Mouse (Mus musculus) stomach, postnatal 0 days (tissue): ENCODE measurements around the gene Sprr4. TPM values are rescaled to one million over a fixed set of nuclear protein-coding genes. Genes with fewer than 3 reads are reported as not detected.
"Not testable (repeated sequence)": the region's sequence is repeated elsewhere in the genome, so short reads cannot be mapped to it uniquely, and the experiment has no call there.

Source experiments
- ATAC-seq: fragments of 200-750 bp; cut with Nextera tagmentation; 2 replicates; pipeline ENCODE4 v1.8.0; 2017; ENCODE audit not compliant: low FRiP score, low TSS enrichment
- DNase-seq: peaks from one replicate; pipeline ENCODE4 v3.0.0-alpha.2; 2016; ENCODE audit warnings: low spot score
- H3K27ac ChIP-seq: fragments of 300-500 bp; sonication (generic); replicated peaks from 2 replicates; pipeline ENCODE4 v1.5.1; 2014; ENCODE audit warnings: mild to moderate bottlenecking, control low read depth
- H3K27me3 ChIP-seq: fragments of 300-500 bp; sonication (generic); 2 replicates; pipeline ENCODE4 v1.6.1; 2014; ENCODE audit warnings: low read length; ENCODE audit not compliant: control insufficient read depth, insufficient read depth
- H3K36me3 ChIP-seq: fragments of 300-500 bp; sonication (generic); 2 replicates; pipeline ENCODE4 v1.6.1; 2014; ENCODE audit warnings: low read length, mixed read lengths; ENCODE audit not compliant: control insufficient read depth, insufficient read depth
- H3K4me1 ChIP-seq: fragments of 300-500 bp; sonication (generic); replicated peaks from 2 replicates; pipeline ENCODE4 v1.6.1; 2014; ENCODE audit warnings: antibody characterized with exemption; ENCODE audit not compliant: control insufficient read depth, insufficient read depth
- H3K4me2 ChIP-seq: fragments of 300-500 bp; sonication (generic); replicated peaks from 2 replicates; pipeline ENCODE4 v1.6.1; 2014; ENCODE audit warnings: low read depth, mild to moderate bottlenecking, control low read depth, moderate library complexity
- H3K4me3 ChIP-seq: fragments of 300-500 bp; sonication (generic); 2 replicates; pipeline ENCODE4 v1.5.1; 2014; ENCODE audit warnings: low read depth, low read length, control low read depth
- H3K9ac ChIP-seq: fragments of 300-500 bp; sonication (generic); 2 replicates; pipeline ENCODE4 v1.6.1; 2014; ENCODE audit warnings: mild to moderate bottlenecking, low read length, control low read depth, mixed read lengths
- H3K9me3 ChIP-seq: fragments of 300-500 bp; sonication (generic); 2 replicates; pipeline ENCODE4 v1.6.1; 2016; ENCODE audit warnings: low read length; ENCODE audit not compliant: control insufficient read depth
- CTCF ChIP-seq: IDR thresholded peaks from 2 replicates; pipeline ENCODE4 v1.5.1; 2016; ENCODE audit warnings: antibody characterized with exemption, low read depth, mild to moderate bottlenecking, moderate library complexity
- EP300 ChIP-seq: optimal IDR thresholded peaks from 2 replicates; pipeline ENCODE3; 2016; ENCODE audit warnings: antibody characterized with exemption
- WGBS: fragments of 180-500 bp; shearing (Covaris S2); extraction: QIAGEN DNeasy Blood & Tissue Kit; methylation state at CpG from one replicate; pipeline ENCODE4 v1.1.7; 2014; 5-methylcytosine and 5-hydroxymethylcytosine counted together
- polyA plus RNA-seq: library from polyadenylated mRNA; unstranded; fragments of >200 nt; fragmentation: Nextera tagmentation; extraction: Ambion mirVana; gene quantifications from 2 replicates; pipeline ENCODE4 v1.2.1, GENCODE M21; 2015

The Sprr4 gene
- polyA plus RNA-seq, 1 experiment from 2014 or later: 1.5 TPM

DNA sequence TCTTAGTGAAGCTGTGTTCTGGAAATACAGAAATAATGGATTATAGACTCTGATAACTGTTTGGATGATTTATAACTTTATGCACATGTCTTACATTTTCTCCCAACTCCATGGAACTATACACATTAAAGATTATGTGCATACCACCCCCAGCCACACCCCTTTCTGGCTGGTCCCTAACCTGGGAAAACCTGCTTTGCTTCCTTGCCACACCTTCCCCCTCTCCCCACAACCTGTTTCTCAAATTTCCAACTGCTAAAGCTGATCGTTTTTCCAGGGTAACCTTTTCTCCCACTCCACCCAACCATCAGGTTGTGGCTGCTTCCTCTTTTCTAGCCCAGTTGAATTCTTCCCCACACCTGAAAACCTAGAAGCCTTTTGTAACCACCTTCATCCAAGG is 14.0 kb downstream of the Sprr4 start:
- peak; percentile 23 for DNase-seq
- Histone ChIP-seq H3K4me3 (no peak overlapping the region), H3K27ac (peak overlapping the region; percentile 24), H3K4me2 (no peak overlapping the region), H3K27me3 (no peaks in the 10 kb centered on the region), H3K4me1 (no peaks in the 10 kb centered on the region), H3K9ac (no peak overlapping the region), H3K9me3 (no peaks in the 10 kb centered on the region), H3K36me3 (no peaks in the 10 kb centered on the region)
- peak; percentile 65 for ATAC-seq
- TF ChIP-seq CTCF (no peak), EP300 (no peak)
- WGBS: 25% methylated on average over 1 of the region's 1 CpGs

DNA sequence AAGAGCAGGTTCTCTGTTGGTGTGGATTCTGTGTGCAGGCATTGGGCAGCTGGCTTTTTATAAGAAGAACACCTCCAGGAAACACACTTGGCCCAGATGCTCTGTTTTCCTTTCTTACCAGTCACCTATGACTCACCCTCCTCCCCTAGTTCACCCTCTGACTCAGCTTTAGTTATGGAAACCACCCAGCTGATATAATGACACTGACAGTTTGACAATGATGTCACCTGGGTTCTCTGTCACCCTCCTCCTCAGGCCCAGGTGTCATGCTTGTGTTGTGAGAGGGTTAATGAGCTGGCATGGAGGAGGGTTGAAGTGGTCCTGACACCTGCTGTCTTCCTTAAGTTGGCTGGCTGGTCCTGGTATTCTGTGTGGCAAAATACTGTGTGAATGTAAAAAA is 14.4 kb downstream of the Sprr4 start, which contains the start of gene Sprr1a:
Gene Sprr1a (minus strand): TSS at position 33 of the 400 bp plus-strand sequence.
- peak within 1 kb of the TSS; percentile 20; the same call in 1 of the 2 replicates for H3K4me2 ChIP-seq
- H3K9ac ChIP-seq: no peak within 1 kb of the TSS
- ATAC-seq: peak; percentile 93
- H3K9me3 ChIP-seq: no peaks in the 10 kb centered on the region
- TF ChIP-seq EP300 (no peak), CTCF (no peak)
- DNase-seq: peak; percentile 34
- H3K4me3 ChIP-seq: no peak within 1 kb of the TSS; the same call in 1 of the 2 replicates
- H3K27ac ChIP-seq: peak within 1 kb of the TSS; percentile 24
- H3K36me3 ChIP-seq: no peaks in the 10 kb centered on the region
- no peaks in the 10 kb centered on the region for H3K4me1 ChIP-seq
- no peaks in the 10 kb centered on the region for H3K27me3 ChIP-seq

DNA sequence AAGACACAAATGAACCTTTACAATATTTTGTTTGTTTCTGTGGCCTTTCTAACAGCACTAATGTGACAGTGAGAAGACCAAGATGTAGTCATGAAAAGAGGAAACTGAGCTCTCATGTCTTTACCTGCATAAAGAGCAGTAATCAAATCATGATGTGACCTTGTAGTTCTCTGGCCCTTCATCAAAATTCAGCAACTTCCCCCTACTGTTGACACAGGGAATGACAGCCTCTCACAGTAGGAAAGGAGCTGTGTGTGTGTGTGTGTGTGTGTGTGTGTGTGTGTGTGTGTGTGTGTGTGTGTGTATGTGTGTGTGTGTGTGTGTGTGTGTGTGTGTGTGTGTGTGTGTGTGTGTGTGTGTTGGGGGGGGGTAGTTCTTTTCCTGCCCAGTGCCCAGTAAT is 19.0 kb downstream of the Sprr4 start:
- ATAC-seq, H3K4me1 ChIP-seq, H3K4me3 ChIP-seq, H3K36me3 ChIP-seq, H3K9ac ChIP-seq, H3K27ac ChIP-seq, DNase-seq, H3K27me3 ChIP-seq, H3K4me2 ChIP-seq, H3K9me3 ChIP-seq: not testable (repeated sequence)
- peak; percentile 61 for TF ChIP-seq CTCF

DNA sequence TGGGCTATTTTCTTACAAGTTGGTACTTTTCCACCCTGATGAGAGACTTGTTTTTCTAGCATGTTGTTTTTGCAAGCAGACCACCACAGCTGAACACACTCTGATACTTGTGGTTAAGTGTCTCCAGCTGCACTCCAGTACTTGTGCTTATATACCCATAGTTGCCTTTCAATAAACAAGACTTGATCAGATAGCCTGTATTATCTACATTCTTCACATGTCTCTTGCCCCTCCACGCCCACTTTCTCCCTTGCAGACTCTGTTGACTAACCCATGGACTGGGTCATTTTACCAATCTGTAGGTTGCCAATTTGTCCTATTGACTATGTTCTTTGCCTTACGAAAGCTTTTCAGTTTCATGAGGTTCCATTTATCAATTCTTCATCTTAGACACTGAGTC is 30.2 kb downstream of the Sprr4 start:
- no peak for ATAC-seq
- Histone ChIP-seq H3K4me2 (no peak overlapping the region), H3K27ac (no peak overlapping the region), H3K36me3 (no peaks in the 10 kb centered on the region), H3K4me3 (no peak overlapping the region), H3K4me1 (no peaks in the 10 kb centered on the region), H3K9ac (no peak overlapping the region), H3K27me3 (no peaks in the 10 kb centered on the region), H3K9me3 (no peaks in the 10 kb centered on the region)
- TF ChIP-seq CTCF (no peak), EP300 (no peak)
- 70% methylated on average over 2 of the region's 2 CpGs for WGBS
- no peak for DNase-seq

DNA sequence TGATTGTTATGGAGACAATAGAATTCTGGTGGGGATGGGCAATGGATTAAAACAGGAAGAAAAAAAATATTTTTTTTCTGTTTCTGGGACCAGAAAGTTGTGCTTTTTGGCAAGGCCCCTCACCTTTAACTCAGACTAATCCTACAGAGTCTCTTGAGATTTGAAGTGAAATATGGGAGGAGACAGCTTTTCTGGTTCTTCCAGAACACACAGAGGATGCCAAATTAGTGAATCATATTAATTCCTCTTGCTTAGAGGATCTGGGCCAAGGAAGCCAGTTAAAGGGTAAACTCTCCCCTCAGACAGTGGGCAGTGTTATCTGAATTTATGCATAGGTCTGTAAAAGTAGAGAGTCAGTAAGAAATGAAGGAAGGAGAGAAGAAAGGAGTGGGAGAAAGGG is 32.9 kb downstream of the Sprr4 start:
- H3K4me3 ChIP-seq: no peak overlapping the region
- H3K27me3 ChIP-seq: no peaks in the 10 kb centered on the region
- H3K4me2 ChIP-seq: no peak overlapping the region
- TF ChIP-seq CTCF: no peak
- TF ChIP-seq EP300: no peak
- no peak overlapping the region for H3K9ac ChIP-seq
- DNase-seq (no peak), ATAC-seq (no peak)
- no peaks in the 10 kb centered on the region for H3K4me1 ChIP-seq
- no peaks in the 10 kb centered on the region for H3K36me3 ChIP-seq
- H3K27ac ChIP-seq: no peak overlapping the region
- H3K9me3 ChIP-seq: no peaks in the 10 kb centered on the region

DNA sequence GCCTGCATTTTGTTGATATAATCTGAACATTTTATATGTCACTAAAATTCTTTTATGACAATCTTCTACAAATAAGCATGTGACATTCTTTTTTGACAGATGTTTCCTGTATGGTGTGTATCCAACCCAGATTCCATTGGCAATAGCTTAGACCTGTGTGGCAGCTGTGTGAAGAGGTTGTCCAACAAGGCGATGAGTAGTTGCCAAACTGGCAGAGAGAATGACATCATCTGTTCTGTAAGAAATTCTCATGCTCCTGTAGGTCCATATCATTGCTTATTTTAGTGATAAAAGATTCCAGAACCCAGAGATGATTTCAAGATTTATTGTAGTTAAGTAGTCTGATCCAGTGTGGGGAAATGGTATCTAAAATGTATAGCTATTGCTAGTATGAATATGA is 33.7 kb downstream of the Sprr4 start:
- ATAC-seq: no peak

More for the DNA sequence above, 33.7 kb downstream of the Sprr4 start:
- TF ChIP-seq CTCF (no peak), EP300 (no peak)
- DNase-seq: no peak
- no peak overlapping the region for H3K27ac ChIP-seq
- WGBS: 49% methylated on average over 1 of the region's 1 CpGs
- H3K4me1 ChIP-seq: no peaks in the 10 kb centered on the region
- H3K4me3 ChIP-seq: no peak overlapping the region
- no peak overlapping the region for H3K4me2 ChIP-seq
- H3K36me3 ChIP-seq: no peaks in the 10 kb centered on the region
- H3K9me3 ChIP-seq: no peaks in the 10 kb centered on the region
- no peaks in the 10 kb centered on the region for H3K27me3 ChIP-seq
- H3K9ac ChIP-seq: no peak overlapping the region
